Mouse (Mus musculus) olfactory bulb, adult 2 months (tissue): ENCODE results near the gene Oscar.

ENCODE experiments used
- CTCF ChIP-seq: fragments of 200-500 bp; IDR thresholded peaks from 2 replicates; pipeline ENCODE4 v1.5.1; 2012; ENCODE audit warnings: low read depth, mild to moderate bottlenecking, low read length, moderate library complexity; ENCODE audit not compliant: insufficient read depth
- POLR2A ChIP-seq: fragments of 200-500 bp; IDR thresholded peaks from 2 replicates; pipeline ENCODE4 v1.6.1; 2012; ENCODE audit warnings: mild to moderate bottlenecking, low read depth, low read length, moderate library complexity; ENCODE audit not compliant: insufficient read depth

DNA sequence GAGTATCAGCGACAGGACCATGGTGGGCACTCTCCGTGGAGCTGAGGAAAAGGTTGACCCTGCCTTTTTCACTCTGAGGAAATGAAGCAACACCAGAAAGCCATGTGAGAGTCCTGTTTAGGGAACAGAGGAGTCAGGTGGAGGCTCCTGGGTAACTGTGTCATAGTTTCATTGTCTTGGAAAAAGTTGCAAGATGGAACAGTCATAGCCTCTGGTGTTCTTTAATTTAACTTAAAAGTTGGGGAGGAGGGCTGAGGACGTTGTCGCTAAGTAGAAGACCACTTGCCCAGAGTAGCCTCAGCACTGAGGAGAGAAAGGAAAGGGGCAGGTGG, at the start of gene Oscar:
- no peak for TF ChIP-seq POLR2A
- TF ChIP-seq CTCF, result no peak
